Mouse (Mus musculus): Measurements from ENCODE around the gene Mgmt. TPM values are rescaled to one million over a fixed set of nuclear protein-coding genes. Genes with fewer than 3 reads are reported as not detected.
A peak's percentile ranks its signal among the peaks of the same experiment; 100 is the strongest.

The Mgmt gene
- total RNA-seq, 2 experiments from 2014 or later: 8.0 to 9.0 TPM

GRCm38 (mm10) chr7:136912901-136913300 lies 18.5 kb downstream of the Mgmt start:
- DNase-seq: no peak

DNA sequence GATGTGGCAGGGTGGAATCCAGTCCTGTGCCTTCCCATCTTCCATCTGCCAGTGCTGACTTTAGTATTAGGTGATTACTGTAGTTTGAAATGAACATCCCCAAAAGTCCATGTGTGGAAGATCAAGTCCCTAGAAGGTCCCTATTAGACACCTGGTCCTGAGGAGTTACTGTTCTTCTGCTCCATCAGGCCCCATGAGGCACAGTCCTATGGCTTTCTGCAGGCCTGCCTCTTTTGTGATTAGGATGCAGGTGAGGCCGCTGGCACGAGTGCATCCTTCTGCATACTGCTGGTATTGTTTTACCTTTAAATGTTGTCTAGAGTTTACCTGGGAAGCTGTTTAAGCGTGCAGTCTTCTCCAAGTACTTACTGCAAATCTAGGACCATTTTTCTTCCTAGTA lies 21.6 kb downstream of the Mgmt start:
- DNase-seq: no peak

DNA sequence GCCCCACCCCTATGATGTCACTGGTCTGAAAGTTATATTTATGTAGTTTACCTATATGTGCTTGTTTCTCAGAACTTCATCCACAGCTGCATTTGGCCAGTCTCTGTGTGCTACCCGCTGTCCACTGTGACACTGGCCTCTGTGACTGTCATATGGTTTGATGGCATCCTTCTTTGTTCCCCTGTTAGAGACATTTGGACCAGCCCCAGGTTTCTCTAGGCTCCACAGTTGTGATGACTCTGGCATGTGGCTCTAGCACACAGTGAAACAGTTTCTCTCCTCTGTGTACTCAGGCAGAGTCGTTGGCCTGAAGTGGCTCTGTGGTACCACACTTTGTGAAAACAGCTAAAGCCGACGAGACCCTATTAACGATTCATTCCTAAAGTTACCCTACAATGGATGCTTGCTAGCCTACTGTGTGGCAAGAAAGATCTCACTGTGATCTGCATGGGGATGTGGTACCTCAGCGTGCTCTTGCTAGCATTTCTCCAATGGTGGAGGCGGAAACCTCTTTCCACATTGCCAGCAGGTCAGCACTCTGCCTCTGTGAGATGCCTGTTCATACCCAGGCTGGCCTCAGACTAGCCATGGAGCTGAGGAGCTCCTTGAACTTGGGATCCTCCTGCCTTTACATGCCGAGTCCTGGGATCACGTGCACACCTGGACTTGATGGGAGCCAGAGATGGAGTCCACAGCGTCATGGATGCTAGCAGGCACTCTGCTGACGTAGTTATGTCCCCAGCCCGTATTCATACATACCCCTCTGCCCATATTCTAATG lies 26.8 kb downstream of the Mgmt start:
- no peak for DNase-seq

- no peak for DNase-seq
These were observed 27.8 kb downstream of the Mgmt start for GRCm38 (mm10) chr7:136922230-136922629.

DNA sequence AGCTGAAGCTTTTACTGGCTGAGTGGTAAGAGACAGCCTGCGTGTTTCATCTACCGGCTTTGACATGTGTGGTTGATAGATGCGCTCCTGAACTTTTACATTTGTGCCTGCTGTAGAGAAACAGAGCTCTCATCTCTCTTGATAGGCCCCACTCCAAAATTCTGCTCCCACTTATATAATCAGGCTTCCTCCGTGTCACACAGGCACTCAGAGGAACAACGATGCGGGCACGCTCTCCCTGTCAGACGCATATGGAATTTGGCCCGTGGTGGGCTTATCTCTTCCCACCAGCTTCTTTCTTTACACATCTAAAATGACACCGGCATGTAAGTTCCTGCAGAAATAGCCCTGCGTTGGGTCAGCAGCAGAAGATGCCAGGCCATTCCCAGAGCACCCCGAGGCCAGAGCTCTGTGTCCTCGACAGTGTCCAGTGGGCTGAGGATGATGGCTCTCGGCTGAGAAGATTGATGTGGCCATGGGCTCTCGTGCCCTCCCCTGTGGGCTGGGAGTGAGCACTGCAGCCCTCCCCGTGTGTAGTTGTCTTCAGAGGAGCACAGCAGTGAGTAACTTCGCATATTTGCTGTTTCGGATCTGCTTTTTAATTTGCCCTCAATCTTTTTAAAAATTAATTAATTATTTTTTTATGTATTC lies 30.3 kb downstream of the Mgmt start:
- DNase-seq: peak; percentile 8

DNA sequence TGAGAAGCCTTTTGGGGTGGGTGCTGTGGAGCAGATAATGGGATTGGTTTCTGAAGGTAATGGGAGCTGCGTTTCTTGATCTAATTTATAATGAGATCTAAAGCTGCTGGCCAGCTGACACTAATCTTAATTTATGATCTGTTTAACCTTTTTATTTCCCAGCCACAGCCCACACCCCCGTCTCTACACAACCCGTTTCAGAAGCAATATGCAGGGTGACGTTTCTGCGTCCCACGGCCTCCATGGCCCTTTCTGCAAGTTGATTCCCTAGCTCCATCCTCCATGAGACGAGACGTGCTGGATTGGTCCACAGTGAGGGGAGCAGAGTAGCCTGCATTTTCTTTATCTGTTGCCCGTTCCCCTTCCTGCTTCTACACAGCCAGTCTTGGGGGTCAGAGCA lies 31.8 kb downstream of the Mgmt start:
- no peak for DNase-seq

GRCm38 (mm10) chr7:136930451-136930850 lies 36.0 kb downstream of the Mgmt start:
- DNase-seq: no peak

DNA sequence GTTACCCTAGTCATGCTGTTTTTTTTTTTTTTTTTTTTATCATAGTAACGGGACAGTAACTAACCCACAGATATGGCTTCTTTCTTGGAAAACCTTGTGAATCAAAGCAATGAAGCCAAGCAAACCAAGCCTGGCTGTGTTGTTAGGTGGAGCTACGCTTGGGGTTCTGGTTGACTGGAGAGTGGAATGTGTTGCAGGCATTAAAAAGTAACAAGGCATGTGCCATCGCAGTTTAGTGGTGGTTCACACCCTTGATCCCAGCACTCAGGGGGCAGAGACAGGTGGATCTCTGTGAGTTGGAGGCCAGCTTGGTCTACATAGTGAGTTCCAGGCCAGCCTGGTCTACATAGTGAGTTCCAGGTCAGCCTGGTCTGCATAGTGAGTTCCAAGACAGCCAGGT lies 39.0 kb downstream of the Mgmt start:
- DNase-seq: no peak

- no peak for DNase-seq
These were observed 39.9 kb downstream of the Mgmt start for GRCm38 (mm10) chr7:136934336-136934735.

DNA sequence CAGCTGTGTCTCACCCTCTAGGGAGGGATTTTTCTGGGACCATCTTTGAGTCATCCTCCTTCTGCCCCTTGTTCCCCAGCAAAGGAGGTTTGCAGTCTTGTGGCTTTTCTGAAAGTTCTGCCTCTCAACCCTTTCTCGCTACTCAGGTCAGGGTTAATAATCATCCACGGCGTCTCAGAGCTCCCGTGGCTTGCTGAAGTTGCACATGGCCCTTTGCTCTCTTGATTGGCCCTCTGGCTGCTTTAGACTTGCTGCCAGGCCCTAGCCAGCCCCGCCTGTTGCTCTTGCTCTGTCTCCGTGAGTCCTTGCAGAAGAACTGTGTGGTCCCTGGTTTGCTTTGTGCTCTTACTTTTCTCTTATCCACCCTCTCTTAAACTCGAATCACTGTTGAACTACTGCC lies 40.4 kb downstream of the Mgmt start:
- no peak for DNase-seq

DNA sequence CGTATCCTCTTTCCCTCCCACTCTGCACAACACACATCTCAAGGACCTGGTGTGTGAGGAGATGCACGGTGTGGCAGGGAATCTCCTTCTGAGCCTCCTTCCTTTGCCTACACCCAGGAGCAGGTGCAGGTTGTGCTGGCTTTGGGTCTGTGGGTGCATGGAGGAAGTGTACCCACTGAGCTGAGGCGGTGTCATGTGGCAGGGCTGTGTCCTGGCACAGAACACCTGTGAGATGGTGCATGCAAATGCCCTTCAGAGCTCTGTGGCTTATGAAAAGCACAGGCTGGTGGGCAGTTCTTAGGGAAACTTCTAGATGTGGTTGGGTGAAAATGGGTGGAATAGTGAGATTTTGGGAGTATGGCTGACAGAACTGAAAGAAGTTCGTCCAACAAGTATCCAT lies 44.0 kb downstream of the Mgmt start:
- DNase-seq: no peak

DNA sequence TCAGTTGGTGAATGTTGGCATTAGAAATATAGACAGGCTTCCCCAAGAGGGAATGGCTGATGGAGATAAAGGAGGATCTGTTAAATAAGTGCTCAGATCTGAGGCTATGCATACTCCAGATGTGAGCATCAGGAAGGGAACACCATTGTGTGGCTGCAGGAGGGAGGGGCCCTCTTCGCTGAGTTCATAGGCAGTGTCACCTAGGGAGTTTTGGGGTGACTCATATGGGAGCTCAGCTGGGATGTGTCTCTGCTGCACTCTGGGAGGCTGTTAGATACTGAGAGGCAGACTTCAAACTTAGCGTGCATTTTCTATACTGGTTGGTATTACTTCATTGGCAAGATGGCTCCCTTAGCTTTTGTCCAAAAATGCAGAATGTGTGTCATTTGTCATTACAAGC lies 48.0 kb downstream of the Mgmt start:
- DNase-seq: no peak

- no peak for DNase-seq
These were observed 49.5 kb downstream of the Mgmt start for GRCm38 (mm10) chr7:136943886-136944285.

GRCm38 (mm10) chr7:136945697-136946096 lies 51.3 kb downstream of the Mgmt start:
- no peak for DNase-seq

DNA sequence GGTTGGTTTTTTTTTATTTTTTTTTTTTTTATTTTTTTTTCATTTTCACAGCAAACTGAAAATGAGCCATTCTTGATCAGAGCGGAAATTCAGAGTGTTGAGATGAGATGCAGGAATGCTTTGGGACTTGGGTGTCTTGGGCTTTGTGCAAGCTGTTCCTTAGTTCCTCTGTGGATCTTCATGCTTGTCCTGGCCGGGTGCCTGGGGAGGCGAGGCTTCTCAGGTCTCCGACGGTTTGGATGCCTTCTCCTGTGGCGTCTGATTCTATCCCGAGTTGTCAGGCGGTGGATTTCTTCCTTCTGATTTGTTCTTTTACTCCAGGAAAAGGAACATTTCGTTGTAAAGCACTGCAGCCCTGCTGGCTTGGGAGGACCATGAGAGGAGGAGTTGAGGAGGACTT lies 51.7 kb downstream of the Mgmt start:
- no peak for DNase-seq

GRCm38 (mm10) chr7:136948275-136948810 lies 53.9 kb downstream of the Mgmt start:
- DNase-seq: no peak

- DNase-seq: no peak
These were observed 58.2 kb downstream of the Mgmt start for GRCm38 (mm10) chr7:136952608-136953007.

DNA sequence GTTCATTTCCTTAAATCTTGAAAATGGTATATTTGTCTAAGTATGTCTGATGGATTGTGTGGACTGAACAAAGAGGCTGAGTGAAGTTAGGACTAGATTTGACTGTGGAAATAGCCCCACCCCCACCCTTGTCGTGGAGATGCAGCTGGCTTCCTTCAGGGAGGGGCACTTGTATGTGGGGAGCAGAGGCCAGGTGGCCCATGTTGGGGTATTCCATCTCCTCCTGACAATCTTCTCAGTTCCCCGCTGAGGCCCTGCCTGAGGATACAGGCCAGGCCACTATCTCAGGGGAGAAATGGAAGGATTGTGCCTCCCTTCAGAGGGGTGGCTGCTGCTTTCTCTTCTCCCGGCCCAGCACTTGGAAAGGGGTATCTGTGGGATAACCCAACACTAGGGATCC lies 58.8 kb downstream of the Mgmt start:
- DNase-seq: no peak

DNA sequence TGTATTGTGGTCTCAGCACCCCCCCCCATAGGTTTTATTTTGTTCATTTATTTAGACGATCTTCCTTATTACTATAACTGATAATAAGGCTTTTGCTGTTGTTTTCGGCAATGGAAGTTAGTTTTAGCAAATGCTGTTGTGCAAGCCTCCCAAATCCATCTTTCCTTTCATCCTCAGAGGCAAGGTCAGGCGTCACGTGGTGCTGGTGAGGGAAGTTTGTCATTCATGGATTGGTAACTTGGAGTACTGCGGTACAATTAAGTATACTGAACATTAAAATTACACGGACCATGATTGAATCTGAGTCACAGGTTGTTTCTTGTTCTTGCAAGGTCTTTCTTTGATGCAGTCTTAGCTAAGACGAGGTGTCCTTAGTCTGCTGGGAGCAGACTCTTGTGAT lies 77.9 kb downstream of the Mgmt start:
- peak; percentile 39 for DNase-seq

DNA sequence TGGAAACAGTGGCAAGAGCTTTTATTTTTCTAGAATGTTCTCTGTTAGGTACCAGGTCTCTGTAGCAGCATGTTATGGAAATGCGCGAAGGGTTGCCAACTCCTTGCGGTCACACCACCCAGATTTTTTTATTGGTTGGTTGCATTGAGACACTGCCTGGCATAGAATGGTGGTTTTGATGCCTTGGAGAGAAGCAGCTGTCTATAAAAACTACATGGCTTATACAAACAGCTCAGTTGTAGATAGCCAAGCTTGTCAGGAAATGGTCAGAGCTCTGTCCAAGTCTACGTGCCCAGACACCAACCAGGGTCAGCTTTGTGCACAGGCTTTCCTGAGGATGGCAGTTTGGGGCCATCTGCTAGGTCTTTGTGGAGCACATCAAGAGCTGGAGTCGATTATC lies 80.6 kb downstream of the Mgmt start:
- peak; percentile 7 for DNase-seq

DNA sequence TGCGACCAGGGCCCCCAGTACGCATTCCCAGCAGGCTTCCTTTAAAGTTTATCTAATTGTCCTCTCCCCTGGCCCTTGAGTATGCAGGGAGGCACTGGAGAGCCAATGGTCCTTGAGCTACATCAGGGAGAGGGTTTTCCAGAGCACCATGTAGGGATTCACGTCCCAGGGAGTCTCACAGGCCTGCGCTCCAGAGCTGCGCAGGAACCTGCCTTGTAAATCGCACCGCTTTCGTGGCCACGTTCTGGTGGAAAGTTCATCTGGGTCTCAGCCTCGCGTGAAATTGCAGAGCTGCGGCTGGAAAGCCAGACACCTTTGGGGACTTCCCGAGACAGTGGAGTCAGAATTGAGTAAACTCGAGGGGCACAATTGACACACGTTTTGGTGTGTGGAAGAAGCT lies 103.0 kb downstream of the Mgmt start:
- DNase-seq: no peak

DNA sequence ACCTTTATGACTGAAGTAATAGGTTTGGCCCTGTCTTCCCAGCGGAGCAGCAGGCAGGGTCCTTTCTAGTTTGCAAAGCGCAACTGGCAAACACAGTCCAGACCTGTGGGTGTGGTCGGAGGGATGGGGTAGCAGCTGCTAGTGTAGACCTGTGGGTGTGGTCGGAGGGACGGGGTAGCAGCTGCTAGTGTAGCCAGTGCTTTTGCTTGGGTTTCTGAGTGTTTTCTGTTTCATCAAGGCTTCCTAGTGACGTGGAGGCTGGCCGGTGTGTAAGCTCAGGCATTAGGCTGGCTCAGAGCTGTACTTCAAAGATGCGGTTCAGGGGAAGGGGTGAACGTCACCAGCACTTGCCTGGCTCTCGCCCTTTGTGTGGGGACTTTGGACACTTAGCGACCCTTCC lies 106.3 kb downstream of the Mgmt start:
- DNase-seq: no peak

GRCm38 (mm10) chr7:137001215-137001614 lies 106.8 kb downstream of the Mgmt start:
- DNase-seq: no peak

GRCm38 (mm10) chr7:137001783-137002182 lies 107.4 kb downstream of the Mgmt start:
- peak; percentile 41 for DNase-seq

All from adrenal gland, postnatal 10 days (tissue).